Comparison of ENCODE assay signal across 15 mouse cellular contexts in the genomic region with DNA sequence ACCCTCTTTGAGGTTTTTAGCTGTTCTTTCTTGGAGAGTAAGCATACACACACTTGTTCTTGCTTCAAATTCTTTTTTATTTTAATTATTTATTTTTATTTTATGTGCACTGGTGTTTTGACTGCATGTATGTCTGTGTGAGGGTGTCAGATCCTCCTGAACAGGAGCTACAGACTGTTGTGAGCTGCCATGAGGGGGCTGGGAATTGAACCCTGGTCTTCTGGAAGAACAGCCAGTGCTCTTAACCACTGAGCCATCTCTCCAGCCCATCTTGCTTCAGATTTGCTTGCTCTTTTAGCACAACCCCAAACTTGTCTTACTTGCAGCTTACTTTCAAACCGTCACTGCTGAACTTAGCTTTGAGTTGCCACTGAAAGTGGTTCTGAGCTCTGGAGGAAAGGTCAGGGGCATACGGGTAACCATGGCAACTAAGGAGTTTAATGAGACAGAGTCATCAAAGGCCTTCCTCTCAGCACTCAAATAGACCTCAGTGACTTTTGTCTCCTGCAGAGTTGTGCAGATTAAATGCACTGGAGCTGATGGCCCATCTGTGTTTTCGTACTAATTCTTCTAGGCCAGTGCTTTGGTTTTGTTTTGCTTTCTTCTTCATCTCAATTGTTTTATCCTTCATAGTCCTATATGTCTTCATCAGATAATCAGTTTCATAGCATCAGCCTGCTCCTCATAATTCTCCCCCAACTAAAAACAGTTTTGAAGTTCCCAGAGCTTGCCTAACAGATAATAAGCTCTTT. TPM values are rescaled to one million over a fixed set of nuclear protein-coding genes. Genes with fewer than 3 reads are reported as not detected.
A peak's percentile ranks its signal among the peaks of the same experiment; 100 is the strongest.
DNase-seq lines count a peak whose midpoint lies in the region; ATAC-seq and TF ChIP-seq lines count a peak whose summit lies in the region.
"Had no signal": no experiment of that assay in that cellular context is flagged by ENCODE, and none has a peak within 500 bp of the region (broad histone marks: within the 10 kb centered on the region; RNA-seq: fewer than 3 reads in every experiment).

No protein-coding gene starts in this region.

- H3K27ac ChIP-seq in lung, embryonic 14.5 days (ENCODE audit: low read depth), result no peak overlapping the region
- no peak overlapping the region for H3K27ac ChIP-seq in forebrain, embryonic 13.5 days
- H3K27ac ChIP-seq in midbrain, embryonic 14.5 days (replicated peaks; ENCODE audit: low read depth, low read length), result no peak overlapping the region
- no peak overlapping the region for H3K27ac ChIP-seq in liver, embryonic 11.5 days (ENCODE audit: low read depth, low read length)

- ATAC-seq in lung, embryonic 14.5 days (ENCODE audit: insufficient read depth), result peak; percentile 90
- ATAC-seq in forebrain, embryonic 13.5 days, result peak; percentile 51; the same call in 1 of the 2 replicates
- 0 out of 2 replicates have a peak, but pooled peaks have one; percentile 40 for ATAC-seq in midbrain, embryonic 14.5 days (ENCODE audit: low FRiP score, low TSS enrichment)
- no peak for ATAC-seq in liver, embryonic 11.5 days (replicated peaks; ENCODE audit: low FRiP score)

- no peak overlapping the region for H3K4me3 ChIP-seq in lung, embryonic 14.5 days (ENCODE audit: low read depth, low read length)
- no peak overlapping the region for H3K4me3 ChIP-seq in forebrain, embryonic 13.5 days
- no peak overlapping the region for H3K4me3 ChIP-seq in midbrain, embryonic 14.5 days (replicated peaks; ENCODE audit: low read depth, low read length)
- no peak overlapping the region for H3K4me3 ChIP-seq in liver, embryonic 11.5 days (ENCODE audit: low read depth, low read length)
- H3K4me3 ChIP-seq: myocyte had no signal

- no peaks in the 10 kb centered on the region for H3K4me1 ChIP-seq in lung, embryonic 14.5 days (ENCODE audit: insufficient read depth)
- H3K4me1 ChIP-seq in forebrain, embryonic 13.5 days, result 0 out of 2 replicates have a peak, but pooled peaks cover 7% of the 10 kb centered on the region
- H3K4me1 ChIP-seq in midbrain, embryonic 14.5 days (ENCODE audit: control insufficient read depth, insufficient read depth, low read length), result no peaks in the 10 kb centered on the region
- H3K4me1 ChIP-seq in liver, embryonic 11.5 days (replicated peaks; ENCODE audit: control insufficient read depth, insufficient read depth, low read length), result no peaks in the 10 kb centered on the region

- WGBS in lung, embryonic 14.5 days, result 22% methylated on average over 3 of the region's 3 CpGs
- WGBS in forebrain, embryonic 13.5 days, result 6% methylated on average over 3 of the region's 3 CpGs
- WGBS in midbrain, embryonic 14.5 days, result 5% methylated on average over 3 of the region's 3 CpGs
- 71% methylated on average over 3 of the region's 3 CpGs for WGBS in liver, embryonic 11.5 days

- H3K27me3 ChIP-seq in lung, embryonic 14.5 days (ENCODE audit: insufficient read depth, low read length), result no peaks in the 10 kb centered on the region
- H3K27me3 ChIP-seq in forebrain, embryonic 13.5 days, result no peaks in the 10 kb centered on the region
- H3K27me3 ChIP-seq in midbrain, embryonic 14.5 days (ENCODE audit: control insufficient read depth, insufficient read depth, low read length), result no peaks in the 10 kb centered on the region
- H3K27me3 ChIP-seq in liver, embryonic 11.5 days (replicated peaks; ENCODE audit: control insufficient read depth, insufficient read depth, low read length), result no peaks in the 10 kb centered on the region
- H3K27me3 ChIP-seq: Patski had no signal

- H3K36me3 ChIP-seq in lung, embryonic 14.5 days (ENCODE audit: insufficient read depth), result no peaks in the 10 kb centered on the region
- peaks cover 12% of the 10 kb centered on the region; the same call in 1 of the 2 replicates for H3K36me3 ChIP-seq in forebrain, embryonic 13.5 days (ENCODE audit: poor library complexity, severe bottlenecking)
- H3K36me3 ChIP-seq in midbrain, embryonic 14.5 days (ENCODE audit: control insufficient read depth, insufficient read depth, low read length), result no peaks in the 10 kb centered on the region; the same call in 1 of the 2 replicates
- no peaks in the 10 kb centered on the region for H3K36me3 ChIP-seq in liver, embryonic 11.5 days (ENCODE audit: control insufficient read depth, insufficient read depth, low read length)

- H3K4me2 ChIP-seq in lung, embryonic 14.5 days, result no peak overlapping the region
- no peak overlapping the region for H3K4me2 ChIP-seq in forebrain, embryonic 13.5 days
- H3K4me2 ChIP-seq in midbrain, embryonic 14.5 days (ENCODE audit: low read length), result no peak overlapping the region
- no peak overlapping the region for H3K4me2 ChIP-seq in liver, embryonic 11.5 days

- DNase-seq in lung, embryonic 14.5 days, result peak; percentile 54
- no peak for DNase-seq in lung, postnatal 10 days
- DNase-seq in adrenal gland, postnatal 14 days, result peak; percentile 69
- peak; percentile 23 for DNase-seq in midbrain, embryonic 14.5 days
- DNase-seq in heart, adult 11 months, result no peak
- DNase-seq in layer of hippocampus, postnatal 10 days (ENCODE audit: low spot score in 2 of 2), result no peak
- DNase-seq in liver, embryonic 11.5 days (ENCODE audit: low spot score), result no peak
- DNase-seq: heart, postnatal 36 days; kidney, postnatal 36 days; lung, adult 18-20 months; thymus, postnatal 4 days had no signal

- no peaks in the 10 kb centered on the region for H3K9me3 ChIP-seq in lung, embryonic 14.5 days (ENCODE audit: low read depth, low read length)
- no peaks in the 10 kb centered on the region for H3K9me3 ChIP-seq in forebrain, embryonic 13.5 days (replicated peaks)
- H3K9me3 ChIP-seq in midbrain, embryonic 14.5 days (ENCODE audit: control insufficient read depth, low read length), result no peaks in the 10 kb centered on the region
- H3K9me3 ChIP-seq in liver, embryonic 11.5 days (ENCODE audit: control insufficient read depth, low read length), result no peaks in the 10 kb centered on the region

- TF ChIP-seq CTCF in lung, embryonic 14.5 days (IDR thresholded peaks at IDR 0.05; ENCODE audit: low read depth), result no peak

- H3K9ac ChIP-seq in lung, embryonic 14.5 days, result no peak overlapping the region
- no peak overlapping the region for H3K9ac ChIP-seq in forebrain, embryonic 13.5 days
- H3K9ac ChIP-seq in midbrain, embryonic 14.5 days (replicated peaks; ENCODE audit: low read length), result no peak overlapping the region
- no peak overlapping the region for H3K9ac ChIP-seq in liver, embryonic 11.5 days (ENCODE audit: low read depth, low read length)

RNA-seq across cellular contexts. Expression of a gene that starts 15.0 kb away (rescaled TPM):
- polyA plus RNA-seq in lung, embryonic 14.5 days (2014; fragmentation: Nextera tagmentation; extraction: Ambion mirVana), result 2.6 and 3.4 TPM in 2 replicates
- 3.9 and 4.0 TPM in 2 replicates for total RNA-seq in adrenal gland, postnatal 14 days (2021)
- 4.5 and 4.9 TPM in 2 replicates for polyA plus RNA-seq in forebrain, embryonic 13.5 days (2015; fragmentation: Nextera tagmentation; extraction: Ambion mirVana)
- polyA plus RNA-seq in midbrain, embryonic 14.5 days (2014; fragmentation: Nextera tagmentation; extraction: Ambion mirVana), result 4.5 and 5.6 TPM in 2 replicates
- 10 to 100 TPM; 52.7 to 54.8 TPM for total RNA-seq in layer of hippocampus, postnatal 10 days (2021)
- 1.9 and 2.2 TPM in 2 replicates for polyA plus RNA-seq in liver, embryonic 11.5 days (2014; fragmentation: Nextera tagmentation; extraction: Ambion mirVana)
- total RNA-seq: granulocyte monocyte progenitor cell, adult 5-6 weeks had no signal
- polyA plus RNA-seq: myocyte, Patski had no signal

Comparison
In these comparisons a context has a peak if more than half of its experiments do, and no peak if none do; other contexts are left out.
1. DNase-seq: peak in lung, embryonic 14.5 days (single experiment), adrenal gland, postnatal 14 days (single experiment) and midbrain, embryonic 14.5 days (single experiment); none in lung, postnatal 10 days (single experiment), heart, adult 11 months (single experiment), layer of hippocampus, postnatal 10 days (0 of 2) and liver, embryonic 11.5 days (single experiment).